Mouse (Mus musculus): ENCODE measurements around the gene B230104I21Rik. TPM values are rescaled to one million over a fixed set of nuclear protein-coding genes. Genes with fewer than 3 reads are reported as not detected.

The B230104I21Rik gene
- polyA plus RNA-seq, 1 experiment: not detected

DNA sequence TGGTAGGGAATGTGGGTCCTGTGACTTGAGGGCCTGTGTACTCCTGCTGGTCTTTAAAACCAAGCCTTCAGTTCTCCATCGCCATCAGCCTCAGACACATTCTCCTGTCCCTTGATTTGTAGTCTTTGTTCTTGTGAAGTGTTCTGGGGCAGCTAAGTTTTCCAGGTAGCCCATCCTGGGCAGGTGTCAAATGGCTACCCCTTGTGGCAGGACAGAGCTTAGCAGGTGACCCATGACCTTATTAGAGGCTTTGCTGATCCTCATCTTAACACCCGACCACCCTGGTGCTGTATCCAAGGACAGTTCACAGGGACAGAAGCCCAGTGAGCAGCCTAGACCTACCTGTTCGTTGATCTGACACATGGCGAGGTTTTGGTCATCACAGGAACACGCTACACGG, 30.9 kb downstream of the B230104I21Rik start:
- no peak overlapping the region for H3K4me3 ChIP-seq (replicated peaks; ENCODE audit: extremely low read depth, low read depth, low read length)
- 84% methylated on average over 6 of the region's 6 CpGs for WGBS
- no peak for DNase-seq
- H3K4me1 ChIP-seq (ENCODE audit: control insufficient read depth, insufficient read depth, low read length): no peaks in the 10 kb centered on the region
- TF ChIP-seq POLR2A (IDR thresholded peaks at IDR 0.05; ENCODE audit: borderline replicate concordance, extremely low read depth, low read depth, low read length): no peak
- peak; percentile 35; the same call in 1 of the 2 replicates for TF ChIP-seq CTCF (IDR thresholded peaks at IDR 0.05; ENCODE audit: insufficient read depth, low read length)

DNA sequence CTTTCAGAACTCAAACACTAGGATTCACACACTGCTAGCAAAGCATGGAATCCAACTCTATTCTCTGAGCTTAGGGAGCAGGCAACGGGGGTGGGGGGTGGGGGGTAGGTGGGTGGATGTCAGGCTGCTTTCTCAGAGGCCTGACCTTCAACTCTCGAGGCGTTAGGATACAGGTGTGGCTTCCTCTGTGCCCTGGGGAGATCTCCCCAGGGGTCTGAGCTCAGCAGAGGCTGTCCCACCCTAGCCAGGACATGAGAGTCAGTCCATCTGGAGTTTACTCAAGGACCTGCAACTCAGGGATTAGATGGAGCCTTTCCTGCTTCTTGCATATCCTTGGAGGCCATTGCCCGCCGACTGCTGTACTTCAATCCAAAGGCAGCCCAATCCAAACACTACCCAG, 33.2 kb downstream of the B230104I21Rik start:
- no peak for DNase-seq
- no peak for TF ChIP-seq CTCF (IDR thresholded peaks at IDR 0.05; ENCODE audit: insufficient read depth, low read length)
- no peak for TF ChIP-seq POLR2A (IDR thresholded peaks at IDR 0.05; ENCODE audit: borderline replicate concordance, extremely low read depth, low read depth, low read length)
- 62% methylated on average over 5 of the region's 5 CpGs for WGBS

DNA sequence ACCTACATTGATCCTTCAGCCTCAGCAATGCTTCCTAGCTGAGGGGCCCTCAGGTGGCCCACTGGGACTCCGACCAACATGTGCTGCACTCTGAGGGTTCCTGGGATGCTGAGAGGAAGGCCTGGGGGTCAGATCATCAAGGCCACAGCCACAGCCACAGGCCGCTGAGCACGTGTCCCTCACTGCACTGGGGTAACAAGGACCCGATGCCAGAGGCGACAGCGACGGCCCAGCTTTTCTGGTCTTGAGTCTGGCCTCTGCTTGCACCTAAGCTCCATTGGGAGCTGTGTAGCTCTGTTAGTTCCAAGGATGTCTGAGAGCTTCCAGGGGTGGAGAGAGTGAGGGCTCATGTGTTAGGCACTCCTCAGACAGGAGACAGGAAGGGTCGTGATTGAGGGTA, 34.9 kb downstream of the B230104I21Rik start:
- TF ChIP-seq CTCF (IDR thresholded peaks at IDR 0.05; ENCODE audit: insufficient read depth, low read length) (no peak), POLR2A (IDR thresholded peaks at IDR 0.05; ENCODE audit: borderline replicate concordance, extremely low read depth, low read depth, low read length) (no peak)
- WGBS: 75% methylated on average over 8 of the region's 8 CpGs
- Histone ChIP-seq H3K4me1 (ENCODE audit: control insufficient read depth, insufficient read depth, low read length) (no peaks in the 10 kb centered on the region), H3K4me3 (replicated peaks; ENCODE audit: extremely low read depth, low read depth, low read length) (no peak overlapping the region)
- no peak for DNase-seq

More for the DNA sequence above, 33.2 kb downstream of the B230104I21Rik start:
- Histone ChIP-seq H3K4me3 (replicated peaks; ENCODE audit: extremely low read depth, low read depth, low read length) (no peak overlapping the region), H3K4me1 (ENCODE audit: control insufficient read depth, insufficient read depth, low read length) (no peaks in the 10 kb centered on the region)

GRCm38 (mm10) chr4:154371542-154372247, 35.8 kb downstream of the B230104I21Rik start:
- TF ChIP-seq POLR2A (IDR thresholded peaks at IDR 0.05; ENCODE audit: borderline replicate concordance, extremely low read depth, low read depth, low read length): no peak
- TF ChIP-seq CTCF (IDR thresholded peaks at IDR 0.05; ENCODE audit: insufficient read depth, low read length): no peak
- 69% methylated on average over 13 of the region's 13 CpGs for WGBS
- DNase-seq: no peak
- Histone ChIP-seq H3K4me3 (replicated peaks; ENCODE audit: extremely low read depth, low read depth, low read length) (no peak overlapping the region), H3K4me1 (ENCODE audit: control insufficient read depth, insufficient read depth, low read length) (no peaks in the 10 kb centered on the region)

DNA sequence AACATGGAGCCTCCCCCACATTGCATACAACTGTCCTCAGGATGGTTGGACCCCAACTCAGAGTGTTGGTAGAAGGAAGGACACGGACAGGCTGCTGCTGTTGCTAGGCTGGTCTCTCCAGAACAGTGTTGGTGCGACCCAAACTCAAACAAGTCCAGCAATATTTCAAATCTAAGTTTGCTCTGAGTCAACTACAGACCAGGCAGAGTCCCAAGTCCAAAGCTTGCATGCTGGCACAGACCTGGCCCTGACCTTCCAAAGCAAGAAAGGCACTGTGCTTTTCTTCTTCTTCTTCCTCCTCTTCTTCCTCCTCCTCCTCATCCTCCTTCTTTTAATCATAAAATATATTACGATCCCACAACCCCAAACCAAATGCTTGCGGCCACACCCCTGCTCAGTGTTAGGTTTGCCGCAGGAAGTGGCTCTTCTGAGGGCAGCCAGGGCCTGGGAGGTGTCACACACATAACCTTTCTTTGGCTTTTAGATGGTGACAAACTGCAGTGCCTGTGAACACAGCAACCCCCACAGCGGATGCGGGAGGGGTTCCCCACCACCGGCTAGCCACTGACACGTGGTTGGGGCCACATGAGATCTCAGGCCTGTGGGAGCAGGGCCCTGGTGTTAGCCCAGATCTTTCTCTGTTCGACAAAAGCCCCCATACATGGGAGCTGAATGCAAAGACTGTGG, 40.2 kb downstream of the B230104I21Rik start:
- H3K4me3 ChIP-seq (replicated peaks; ENCODE audit: extremely low read depth, low read depth, low read length): no peak overlapping the region
- WGBS: 72% methylated on average over 10 of the region's 10 CpGs
- DNase-seq: no peak
- H3K4me1 ChIP-seq (ENCODE audit: control insufficient read depth, insufficient read depth, low read length): no peaks in the 10 kb centered on the region
- TF ChIP-seq CTCF (IDR thresholded peaks at IDR 0.05; ENCODE audit: insufficient read depth, low read length): no peak
- TF ChIP-seq POLR2A (IDR thresholded peaks at IDR 0.05; ENCODE audit: borderline replicate concordance, extremely low read depth, low read depth, low read length): no peak

GRCm38 (mm10) chr4:154378876-154379275, 42.9 kb downstream of the B230104I21Rik start:
- WGBS: 90% methylated on average over 2 of the region's 2 CpGs
- Histone ChIP-seq H3K4me1 (ENCODE audit: control insufficient read depth, insufficient read depth, low read length) (no peaks in the 10 kb centered on the region), H3K4me3 (replicated peaks; ENCODE audit: extremely low read depth, low read depth, low read length) (no peak overlapping the region)
- no peak for DNase-seq
- TF ChIP-seq CTCF (IDR thresholded peaks at IDR 0.05; ENCODE audit: insufficient read depth, low read length) (no peak), POLR2A (IDR thresholded peaks at IDR 0.05; ENCODE audit: borderline replicate concordance, extremely low read depth, low read depth, low read length) (no peak)

- H3K4me3 ChIP-seq (replicated peaks; ENCODE audit: extremely low read depth, low read depth, low read length): no peak overlapping the region
- H3K4me1 ChIP-seq (ENCODE audit: control insufficient read depth, insufficient read depth, low read length): no peaks in the 10 kb centered on the region
- 62% methylated on average over 8 of the region's 8 CpGs for WGBS
- no peak for DNase-seq
- TF ChIP-seq POLR2A (IDR thresholded peaks at IDR 0.05; ENCODE audit: borderline replicate concordance, extremely low read depth, low read depth, low read length) (no peak), CTCF (IDR thresholded peaks at IDR 0.05; ENCODE audit: insufficient read depth, low read length) (no peak)
These were observed 49.3 kb downstream of the B230104I21Rik start for GRCm38 (mm10) chr4:154385208-154385607.

GRCm38 (mm10) chr4:154385918-154386317, 50.0 kb downstream of the B230104I21Rik start:
- 67% methylated on average over 2 of the region's 2 CpGs for WGBS
- no peak overlapping the region for H3K4me3 ChIP-seq (replicated peaks; ENCODE audit: extremely low read depth, low read depth, low read length)
- no peaks in the 10 kb centered on the region for H3K4me1 ChIP-seq (ENCODE audit: control insufficient read depth, insufficient read depth, low read length)
- TF ChIP-seq POLR2A (IDR thresholded peaks at IDR 0.05; ENCODE audit: borderline replicate concordance, extremely low read depth, low read depth, low read length) (no peak), CTCF (IDR thresholded peaks at IDR 0.05; ENCODE audit: insufficient read depth, low read length) (no peak)
- no peak for DNase-seq

GRCm38 (mm10) chr4:154386810-154387209, 50.9 kb downstream of the B230104I21Rik start:
- no peaks in the 10 kb centered on the region for H3K4me1 ChIP-seq (ENCODE audit: control insufficient read depth, insufficient read depth, low read length)
- TF ChIP-seq CTCF (IDR thresholded peaks at IDR 0.05; ENCODE audit: insufficient read depth, low read length): no peak
- TF ChIP-seq POLR2A (IDR thresholded peaks at IDR 0.05; ENCODE audit: borderline replicate concordance, extremely low read depth, low read depth, low read length): no peak
- DNase-seq: no peak
- WGBS: 56% methylated on average over 8 of the region's 8 CpGs
- H3K4me3 ChIP-seq (replicated peaks; ENCODE audit: extremely low read depth, low read depth, low read length): no peak overlapping the region

DNA sequence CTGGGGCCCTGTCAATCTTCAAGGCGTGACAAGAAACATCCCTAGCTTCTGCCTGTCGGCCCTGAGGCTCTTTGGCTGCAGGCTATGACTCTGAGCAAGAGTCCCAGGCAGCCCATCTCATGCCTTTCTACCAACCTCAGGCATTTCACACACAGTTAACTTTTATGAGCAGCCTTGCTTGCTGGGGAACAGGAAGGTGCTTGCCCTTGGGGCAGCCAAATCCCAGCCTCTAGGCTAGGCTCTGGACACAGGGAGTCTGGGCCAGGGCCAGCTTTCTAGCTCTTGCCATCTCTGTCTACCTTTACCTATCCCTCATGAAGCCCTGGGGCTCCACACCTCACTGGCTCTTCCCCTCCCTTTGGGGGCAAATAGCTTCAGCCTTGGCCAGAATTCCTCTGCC, 53.7 kb downstream of the B230104I21Rik start:
- H3K4me3 ChIP-seq (replicated peaks; ENCODE audit: extremely low read depth, low read depth, low read length): no peak overlapping the region
- H3K4me1 ChIP-seq (ENCODE audit: control insufficient read depth, insufficient read depth, low read length): no peaks in the 10 kb centered on the region
- TF ChIP-seq CTCF (IDR thresholded peaks at IDR 0.05; ENCODE audit: insufficient read depth, low read length) (no peak), POLR2A (IDR thresholded peaks at IDR 0.05; ENCODE audit: borderline replicate concordance, extremely low read depth, low read depth, low read length) (no peak)
- WGBS: 92% methylated on average over 2 of the region's 2 CpGs
- no peak for DNase-seq

All from lung, adult 2 months (tissue).